Mouse (Mus musculus): Measurements from ENCODE around the gene Trdmt1.

DNA sequence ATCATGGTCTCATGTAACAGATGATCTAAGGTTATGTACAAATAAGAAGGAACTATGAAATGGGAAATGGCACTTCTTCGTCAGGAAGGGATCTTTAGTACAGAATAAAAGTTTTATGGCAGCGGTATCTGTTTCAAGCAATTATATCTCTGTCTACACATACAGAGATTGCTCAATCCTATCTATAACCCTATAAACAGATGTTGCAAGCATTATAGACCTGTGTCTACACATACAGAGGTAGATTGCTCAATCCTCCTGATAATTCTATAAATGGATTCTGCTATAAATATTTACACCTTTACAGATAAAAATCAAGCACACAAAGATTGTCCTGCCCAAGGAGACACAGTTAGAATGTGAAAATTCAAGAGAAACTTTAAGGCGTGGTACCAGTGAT is 74.4 kb downstream of the Trdmt1 start:
- TF ChIP-seq ZNF384 (IDR thresholded peaks at IDR 0.05; ENCODE audit: low read depth, low read length) = no peak
- TF ChIP-seq MAFK (IDR thresholded peaks at IDR 0.05; ENCODE audit: insufficient read depth, low read depth, low read length) = no peak
- no peak for TF ChIP-seq CHD2 (IDR thresholded peaks at IDR 0.05; ENCODE audit: low read depth, low read length)
